Mouse (Mus musculus): Measurements from ENCODE around the gene Pdzk1. TPM values are rescaled to one million over a fixed set of nuclear protein-coding genes. Genes with fewer than 3 reads are reported as not detected.

Pdzk1 gene
- polyA plus RNA-seq, 1 experiment: 0.06 TPM

- Histone ChIP-seq H3K4me3 (replicated peaks; ENCODE audit: extremely low read depth, low read depth, low read length) (no peak overlapping the region), H3K4me1 (ENCODE audit: control insufficient read depth, insufficient read depth, low read length) (no peaks in the 10 kb centered on the region)
- DNase-seq: peak; percentile 22
- TF ChIP-seq POLR2A (IDR thresholded peaks at IDR 0.05; ENCODE audit: borderline replicate concordance, extremely low read depth, low read depth, low read length): no peak
- peak; percentile 32; the same call in 1 of the 2 replicates for TF ChIP-seq CTCF (IDR thresholded peaks at IDR 0.05; ENCODE audit: insufficient read depth, low read length)
- WGBS: 8% methylated on average over 9 of the region's 9 CpGs
Measured at GRCm38 (mm10) chr3:96813106-96813505, 16.0 kb upstream of the Pdzk1 start.

GRCm38 (mm10) chr3:96813591-96814244 lies 15.4 kb upstream of the Pdzk1 start:
- no peak for TF ChIP-seq POLR2A (IDR thresholded peaks at IDR 0.05; ENCODE audit: borderline replicate concordance, extremely low read depth, low read depth, low read length)
- no peak for TF ChIP-seq CTCF (IDR thresholded peaks at IDR 0.05; ENCODE audit: insufficient read depth, low read length)
- H3K4me1 ChIP-seq (ENCODE audit: control insufficient read depth, insufficient read depth, low read length): no peaks in the 10 kb centered on the region
- H3K4me3 ChIP-seq (replicated peaks; ENCODE audit: extremely low read depth, low read depth, low read length): no peak overlapping the region
- WGBS: 30% methylated on average over 7 of the region's 7 CpGs
- peak; percentile 36 for DNase-seq

- 77% methylated on average over 6 of the region's 6 CpGs for WGBS
- TF ChIP-seq POLR2A (IDR thresholded peaks at IDR 0.05; ENCODE audit: borderline replicate concordance, extremely low read depth, low read depth, low read length): no peak
- TF ChIP-seq CTCF (IDR thresholded peaks at IDR 0.05; ENCODE audit: insufficient read depth, low read length): no peak
- H3K4me1 ChIP-seq (ENCODE audit: control insufficient read depth, insufficient read depth, low read length): no peaks in the 10 kb centered on the region
- no peak overlapping the region for H3K4me3 ChIP-seq (replicated peaks; ENCODE audit: extremely low read depth, low read depth, low read length)
- DNase-seq: no peak
Measured at GRCm38 (mm10) chr3:96814342-96814741, 14.7 kb upstream of the Pdzk1 start.

GRCm38 (mm10) chr3:96820116-96820915 lies 8.8 kb upstream of the Pdzk1 start:
- Histone ChIP-seq H3K4me3 (replicated peaks; ENCODE audit: extremely low read depth, low read depth, low read length) (no peak overlapping the region), H3K4me1 (ENCODE audit: control insufficient read depth, insufficient read depth, low read length) (no peaks in the 10 kb centered on the region)
- DNase-seq: no peak
- 73% methylated on average over 6 of the region's 6 CpGs for WGBS
- no peak for TF ChIP-seq CTCF (IDR thresholded peaks at IDR 0.05; ENCODE audit: insufficient read depth, low read length)
- no peak for TF ChIP-seq POLR2A (IDR thresholded peaks at IDR 0.05; ENCODE audit: borderline replicate concordance, extremely low read depth, low read depth, low read length)

GRCm38 (mm10) chr3:96821581-96821980 lies 7.5 kb upstream of the Pdzk1 start:
- no peaks in the 10 kb centered on the region for H3K4me1 ChIP-seq (ENCODE audit: control insufficient read depth, insufficient read depth, low read length)
- no peak overlapping the region for H3K4me3 ChIP-seq (replicated peaks; ENCODE audit: extremely low read depth, low read depth, low read length)
- TF ChIP-seq POLR2A (IDR thresholded peaks at IDR 0.05; ENCODE audit: borderline replicate concordance, extremely low read depth, low read depth, low read length) (no peak), CTCF (IDR thresholded peaks at IDR 0.05; ENCODE audit: insufficient read depth, low read length) (no peak)
- no peak for DNase-seq
- 89% methylated on average over 4 of the region's 4 CpGs for WGBS

- H3K4me3 ChIP-seq (replicated peaks; ENCODE audit: extremely low read depth, low read depth, low read length): no peak overlapping the region
- H3K4me1 ChIP-seq (ENCODE audit: control insufficient read depth, insufficient read depth, low read length): no peaks in the 10 kb centered on the region
- TF ChIP-seq POLR2A (IDR thresholded peaks at IDR 0.05; ENCODE audit: borderline replicate concordance, extremely low read depth, low read depth, low read length): no peak
- no peak for TF ChIP-seq CTCF (IDR thresholded peaks at IDR 0.05; ENCODE audit: insufficient read depth, low read length)
- 49% methylated on average over 3 of the region's 3 CpGs for WGBS
- no peak for DNase-seq
Measured at GRCm38 (mm10) chr3:96823701-96824100, 5.4 kb upstream of the Pdzk1 start.

GRCm38 (mm10) chr3:96824614-96825013 lies 4.5 kb upstream of the Pdzk1 start:
- 85% methylated on average over 12 of the region's 12 CpGs for WGBS
- no peak overlapping the region for H3K4me3 ChIP-seq (replicated peaks; ENCODE audit: extremely low read depth, low read depth, low read length)

GRCm38 (mm10) chr3:96825261-96825660 lies 3.8 kb upstream of the Pdzk1 start:
- WGBS: 43% methylated on average over 11 of the region's 11 CpGs
- no peak for DNase-seq

More at GRCm38 (mm10) chr3:96824614-96825013, 4.5 kb upstream of the Pdzk1 start:
- TF ChIP-seq CTCF (IDR thresholded peaks at IDR 0.05; ENCODE audit: insufficient read depth, low read length): no peak
- no peak for TF ChIP-seq POLR2A (IDR thresholded peaks at IDR 0.05; ENCODE audit: borderline replicate concordance, extremely low read depth, low read depth, low read length)
- H3K4me1 ChIP-seq (ENCODE audit: control insufficient read depth, insufficient read depth, low read length): no peaks in the 10 kb centered on the region
- DNase-seq: no peak

GRCm38 (mm10) chr3:96828308-96828864 lies 698 bp upstream of the Pdzk1 start:
- no peak for TF ChIP-seq CTCF (IDR thresholded peaks at IDR 0.05; ENCODE audit: insufficient read depth, low read length)
- WGBS: 50% methylated on average over 15 of the region's 15 CpGs
- no peaks in the 10 kb centered on the region for H3K4me1 ChIP-seq (ENCODE audit: control insufficient read depth, insufficient read depth, low read length)
- no peak for DNase-seq
- H3K4me3 ChIP-seq (replicated peaks; ENCODE audit: extremely low read depth, low read depth, low read length): no peak overlapping the region

More at GRCm38 (mm10) chr3:96825261-96825660, 3.8 kb upstream of the Pdzk1 start:
- Histone ChIP-seq H3K4me3 (replicated peaks; ENCODE audit: extremely low read depth, low read depth, low read length) (no peak overlapping the region), H3K4me1 (ENCODE audit: control insufficient read depth, insufficient read depth, low read length) (no peaks in the 10 kb centered on the region)
- TF ChIP-seq CTCF (IDR thresholded peaks at IDR 0.05; ENCODE audit: insufficient read depth, low read length) (no peak), POLR2A (IDR thresholded peaks at IDR 0.05; ENCODE audit: borderline replicate concordance, extremely low read depth, low read depth, low read length) (no peak)

Data from lung, adult 2 months (tissue).